Mouse (Mus musculus): ENCODE measurements around the gene Pgm3. TPM values are rescaled to one million over a fixed set of nuclear protein-coding genes. Genes with fewer than 3 reads are reported as not detected.
"Not testable (repeated sequence)": the region's sequence is repeated elsewhere in the genome, so short reads cannot be mapped to it uniquely, and the experiment has no call there.

The Pgm3 gene
- polyA plus RNA-seq (2012; ENCODE audit: insufficient read depth, low replicate concordance) = 0.86 TPM in 1 of 2 replicates, not detected in the other

GRCm38 (mm10) chr9:86571540-86572135 is at the start of gene Pgm3, which contains the start of gene Rwdd2a:
Pgm3 (minus strand) TSS chr9:86571842.
Rwdd2a (plus strand) TSS chr9:86571991.
- Histone ChIP-seq H3K4me3 (replicated peaks) (peak within 1 kb of the TSS; percentile 98), H3K36me3 (replicated peaks; ENCODE audit: low read length) (peaks cover 37% of the 10 kb centered on the region), H3K9me3 (no peaks in the 10 kb centered on the region), H3K4me1 (peaks cover 47% of the 10 kb centered on the region), H3K27me3 (replicated peaks) (no peaks in the 10 kb centered on the region)
- TF ChIP-seq GATA1 (IDR thresholded peaks at IDR 0.05; ENCODE audit: borderline replicate concordance, low read length) (no peak), FLI1 (IDR thresholded peaks at IDR 0.05; ENCODE audit: low read length) (no peak)

GRCm38 (mm10) chr9:86619341-86620139 is 47.9 kb upstream of the Pgm3 start:
- Histone ChIP-seq H3K27me3 (replicated peaks) (no peaks in the 10 kb centered on the region), H3K36me3 (replicated peaks; ENCODE audit: low read length) (peaks cover 9% of the 10 kb centered on the region), H3K9me3 (no peaks in the 10 kb centered on the region), H3K4me1 (peaks cover 20% of the 10 kb centered on the region), H3K4me3 (replicated peaks) (no peak overlapping the region)
- TF ChIP-seq GATA1 (IDR thresholded peaks at IDR 0.05; ENCODE audit: borderline replicate concordance, low read length) (no peak), FLI1 (IDR thresholded peaks at IDR 0.05; ENCODE audit: low read length) (no peak)

GRCm38 (mm10) chr9:86617837-86618492 is 46.3 kb upstream of the Pgm3 start:
- no peak for TF ChIP-seq GATA1 (IDR thresholded peaks at IDR 0.05; ENCODE audit: borderline replicate concordance, low read length)
- no peak for TF ChIP-seq FLI1 (IDR thresholded peaks at IDR 0.05; ENCODE audit: low read length)
- Histone ChIP-seq H3K9me3 (no peaks in the 10 kb centered on the region), H3K4me1 (peaks cover 9% of the 10 kb centered on the region), H3K4me3 (replicated peaks) (peak overlapping the region; percentile 35), H3K36me3 (replicated peaks; ENCODE audit: low read length) (peaks cover 9% of the 10 kb centered on the region), H3K27me3 (replicated peaks) (no peaks in the 10 kb centered on the region)

GRCm38 (mm10) chr9:86615765-86616164 is 44.1 kb upstream of the Pgm3 start:
- Histone ChIP-seq H3K36me3 (replicated peaks; ENCODE audit: low read length) (peaks cover 17% of the 10 kb centered on the region), H3K9me3 (no peaks in the 10 kb centered on the region), H3K4me1 (peaks cover 9% of the 10 kb centered on the region), H3K27me3 (replicated peaks) (no peaks in the 10 kb centered on the region), H3K4me3 (replicated peaks) (no peak overlapping the region)
- TF ChIP-seq GATA1 (IDR thresholded peaks at IDR 0.05; ENCODE audit: borderline replicate concordance, low read length) = no peak
- no peak for TF ChIP-seq FLI1 (IDR thresholded peaks at IDR 0.05; ENCODE audit: low read length)

GRCm38 (mm10) chr9:86612091-86612490 is 40.4 kb upstream of the Pgm3 start:
- Histone ChIP-seq H3K4me1 (no peaks in the 10 kb centered on the region), H3K4me3 (replicated peaks) (no peak overlapping the region), H3K9me3 (no peaks in the 10 kb centered on the region), H3K27me3 (replicated peaks) (no peaks in the 10 kb centered on the region), H3K36me3 (replicated peaks; ENCODE audit: low read length) (peaks cover 9% of the 10 kb centered on the region)
- TF ChIP-seq GATA1 (IDR thresholded peaks at IDR 0.05; ENCODE audit: borderline replicate concordance, low read length) = no peak
- TF ChIP-seq FLI1 (IDR thresholded peaks at IDR 0.05; ENCODE audit: low read length) = no peak

- H3K4me1 ChIP-seq = no peaks in the 10 kb centered on the region
- no peak overlapping the region for H3K4me3 ChIP-seq (replicated peaks)
- no peak for TF ChIP-seq GATA1 (IDR thresholded peaks at IDR 0.05; ENCODE audit: borderline replicate concordance, low read length)
- no peak for TF ChIP-seq FLI1 (IDR thresholded peaks at IDR 0.05; ENCODE audit: low read length)
- no peaks in the 10 kb centered on the region for H3K27me3 ChIP-seq (replicated peaks)
- H3K36me3 ChIP-seq (replicated peaks; ENCODE audit: low read length) = peaks cover 5% of the 10 kb centered on the region
- no peaks in the 10 kb centered on the region for H3K9me3 ChIP-seq
These were observed 34.1 kb upstream of the Pgm3 start for GRCm38 (mm10) chr9:86605776-86606175.

GRCm38 (mm10) chr9:86599723-86600303 is 28.2 kb upstream of the Pgm3 start:
- Histone ChIP-seq H3K36me3 (replicated peaks; ENCODE audit: low read length) (peaks cover 22% of the 10 kb centered on the region), H3K27me3 (replicated peaks) (no peaks in the 10 kb centered on the region), H3K9me3 (peaks cover 10% of the 10 kb centered on the region), H3K4me3 (replicated peaks) (no peak overlapping the region), H3K4me1 (peaks cover 5% of the 10 kb centered on the region)
- TF ChIP-seq GATA1 (IDR thresholded peaks at IDR 0.05; ENCODE audit: borderline replicate concordance, low read length) = no peak

- peaks cover 18% of the 10 kb centered on the region for H3K4me1 ChIP-seq
- peaks cover 32% of the 10 kb centered on the region for H3K36me3 ChIP-seq (replicated peaks; ENCODE audit: low read length)
- peak overlapping the region; percentile 38 for H3K4me3 ChIP-seq (replicated peaks)
- peaks cover 10% of the 10 kb centered on the region for H3K9me3 ChIP-seq
- H3K27me3 ChIP-seq (replicated peaks) = not testable (repeated sequence)
These were observed 25.3 kb upstream of the Pgm3 start for GRCm38 (mm10) chr9:86596983-86597382.

- H3K27me3 ChIP-seq (replicated peaks); H3K4me3 ChIP-seq (replicated peaks): not testable (repeated sequence)
- H3K36me3 ChIP-seq (replicated peaks; ENCODE audit: low read length) = peaks cover 44% of the 10 kb centered on the region
These were observed 22.7 kb upstream of the Pgm3 start for GRCm38 (mm10) chr9:86594357-86594767.

More at GRCm38 (mm10) chr9:86594357-86594767, 22.7 kb upstream of the Pgm3 start:
- Histone ChIP-seq H3K9me3 (peaks cover 19% of the 10 kb centered on the region), H3K4me1 (peaks cover 18% of the 10 kb centered on the region)
